Mouse (Mus musculus): Measurements from ENCODE around the gene Rassf2. TPM values are rescaled to one million over a fixed set of nuclear protein-coding genes. Genes with fewer than 3 reads are reported as not detected.
A peak's percentile ranks its signal among the peaks of the same experiment; 100 is the strongest.

The Rassf2 gene
- polyA plus RNA-seq, 2 experiments, result 1.2 to 1.9 TPM

DNA sequence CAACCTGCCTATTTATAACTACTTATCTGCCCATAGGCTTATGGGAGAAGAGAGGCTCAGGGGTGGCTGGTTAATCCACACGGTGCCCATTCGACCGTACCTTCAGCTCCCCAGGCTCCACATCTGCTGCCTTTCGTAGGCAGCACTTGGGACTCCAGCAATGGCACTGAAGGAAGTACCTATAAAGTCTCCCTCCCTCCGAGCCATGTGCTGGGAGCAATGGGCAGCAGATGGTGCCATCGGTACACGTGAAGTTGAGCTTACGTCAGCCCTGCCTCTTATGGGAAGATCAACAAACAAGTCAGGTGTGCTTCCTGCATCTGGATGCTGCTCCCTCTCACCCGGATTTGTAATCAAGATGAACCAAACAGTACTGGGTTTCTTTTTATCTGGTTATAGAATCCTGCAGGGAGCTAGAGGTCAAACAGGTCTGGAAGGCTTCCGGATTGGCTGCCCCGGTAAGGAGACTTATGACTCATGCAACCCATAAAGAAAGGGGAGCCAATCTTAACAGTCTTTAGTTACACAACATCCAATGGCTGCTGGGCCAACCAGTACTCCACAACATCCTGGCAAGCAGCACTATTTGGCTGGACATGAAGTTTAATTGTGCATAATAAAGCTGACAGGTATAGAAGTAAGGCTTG, 34.2 kb upstream of the Rassf2 start:
- Histone ChIP-seq H3K27me3 (ENCODE audit: control insufficient read depth, insufficient read depth, low read length) (no peaks in the 10 kb centered on the region), H3K4me3 (ENCODE audit: insufficient read depth in 1 of 2, low read depth in 2 of 2, low read length in 2 of 2) (no peak overlapping the region), H3K4me1 (replicated peaks; ENCODE audit: control insufficient read depth in 2 of 2, insufficient read depth in 2 of 2, low read length in 1 of 2) (no peaks in the 10 kb centered on the region), H3K4me2 (ENCODE audit: low read depth) (no peak overlapping the region), H3K27ac (no peak overlapping the region), H3K9me3 (ENCODE audit: control insufficient read depth, low read length) (no peaks in the 10 kb centered on the region), H3K36me3 (replicated peaks; ENCODE audit: control insufficient read depth, insufficient read depth, low read depth) (no peaks in the 10 kb centered on the region), H3K9ac (replicated peaks) (no peak overlapping the region)
- DNase-seq (ENCODE audit: low read depth in 3 of 3, low spot score in 3 of 3), result no peak
- WGBS (ENCODE audit: insufficient replicate concordance), result 77% methylated on average over 11 of the region's 11 CpGs
- TF ChIP-seq CTCF (IDR thresholded peaks at IDR 0.05; ENCODE audit: low read depth) (no peak), EP300 (IDR thresholded peaks at IDR 0.05; ENCODE audit: low read depth) (no peak)
- no peak for ATAC-seq (ENCODE audit: insufficient read depth)

DNA sequence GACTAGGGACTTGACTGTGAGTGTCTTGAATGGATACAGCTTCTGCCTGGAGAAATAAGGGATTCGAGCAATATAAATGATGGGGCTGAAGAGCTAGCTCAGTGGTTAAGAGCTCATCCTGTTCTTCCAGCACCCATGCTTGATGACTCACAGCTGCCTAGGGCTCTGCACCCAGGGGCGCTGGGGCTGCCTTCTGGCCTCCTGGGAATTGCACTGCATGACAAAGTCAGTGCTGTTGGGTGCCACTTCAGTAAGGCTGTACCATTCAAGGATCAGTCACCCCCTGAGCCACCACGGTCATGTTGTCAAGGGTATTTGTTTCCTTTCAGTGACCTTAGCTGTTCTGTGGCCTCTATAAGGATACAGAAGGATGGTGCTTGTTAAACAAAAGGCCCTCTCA, 33.7 kb upstream of the Rassf2 start:
- no peak for ATAC-seq (ENCODE audit: insufficient read depth)
- no peak overlapping the region for H3K4me3 ChIP-seq (ENCODE audit: insufficient read depth in 1 of 2, low read depth in 2 of 2, low read length in 2 of 2)
- H3K27me3 ChIP-seq (ENCODE audit: control insufficient read depth, insufficient read depth, low read length), result no peaks in the 10 kb centered on the region
- H3K4me1 ChIP-seq (replicated peaks; ENCODE audit: control insufficient read depth in 2 of 2, insufficient read depth in 2 of 2, low read length in 1 of 2), result no peaks in the 10 kb centered on the region
- no peaks in the 10 kb centered on the region for H3K9me3 ChIP-seq (ENCODE audit: control insufficient read depth, low read length)
- no peak overlapping the region for H3K27ac ChIP-seq
- DNase-seq (ENCODE audit: low read depth in 3 of 3, low spot score in 3 of 3), result no peak
- no peak overlapping the region for H3K4me2 ChIP-seq (ENCODE audit: low read depth)
- 58% methylated on average over 3 of the region's 3 CpGs for WGBS (ENCODE audit: insufficient replicate concordance)
- H3K9ac ChIP-seq (replicated peaks), result no peak overlapping the region
- no peak for TF ChIP-seq EP300 (IDR thresholded peaks at IDR 0.05; ENCODE audit: low read depth)
- TF ChIP-seq CTCF (IDR thresholded peaks at IDR 0.05; ENCODE audit: low read depth), result no peak
- H3K36me3 ChIP-seq (replicated peaks; ENCODE audit: control insufficient read depth, insufficient read depth, low read depth), result no peaks in the 10 kb centered on the region

DNA sequence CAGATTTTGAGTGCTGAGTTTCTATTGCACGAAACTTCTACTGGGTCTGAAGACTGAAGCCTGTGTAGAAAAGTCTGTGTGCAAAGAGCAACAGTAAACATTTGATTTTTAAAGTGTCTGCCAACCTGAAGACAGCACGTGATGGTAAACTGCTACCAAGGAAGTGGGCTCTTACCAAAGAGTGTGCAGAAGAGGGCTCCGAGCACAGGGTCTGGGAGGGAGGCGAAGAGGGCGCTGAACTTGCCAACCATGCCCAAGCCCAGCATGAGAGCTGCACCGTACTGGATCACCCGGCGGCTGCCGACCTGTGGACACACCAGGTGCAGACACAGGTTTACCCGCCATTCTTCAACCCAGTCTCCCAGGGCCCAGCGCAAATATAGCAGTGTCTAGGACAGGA, 31.8 kb upstream of the Rassf2 start:
- Histone ChIP-seq H3K4me3 (ENCODE audit: insufficient read depth in 1 of 2, low read depth in 2 of 2, low read length in 2 of 2) (no peak overlapping the region), H3K27me3 (ENCODE audit: control insufficient read depth, insufficient read depth, low read length) (no peaks in the 10 kb centered on the region), H3K9me3 (ENCODE audit: control insufficient read depth, low read length) (no peaks in the 10 kb centered on the region), H3K36me3 (replicated peaks; ENCODE audit: control insufficient read depth, insufficient read depth, low read depth) (no peaks in the 10 kb centered on the region), H3K9ac (replicated peaks) (no peak overlapping the region), H3K27ac (no peak overlapping the region), H3K4me2 (ENCODE audit: low read depth) (no peak overlapping the region), H3K4me1 (replicated peaks; ENCODE audit: control insufficient read depth in 2 of 2, insufficient read depth in 2 of 2, low read length in 1 of 2) (no peaks in the 10 kb centered on the region)
- ATAC-seq (ENCODE audit: insufficient read depth), result no peak
- no peak for DNase-seq (ENCODE audit: low read depth in 3 of 3, low spot score in 3 of 3)
- 81% methylated on average over 11 of the region's 11 CpGs for WGBS (ENCODE audit: insufficient replicate concordance)
- TF ChIP-seq EP300 (IDR thresholded peaks at IDR 0.05; ENCODE audit: low read depth) (no peak), CTCF (IDR thresholded peaks at IDR 0.05; ENCODE audit: low read depth) (no peak)

DNA sequence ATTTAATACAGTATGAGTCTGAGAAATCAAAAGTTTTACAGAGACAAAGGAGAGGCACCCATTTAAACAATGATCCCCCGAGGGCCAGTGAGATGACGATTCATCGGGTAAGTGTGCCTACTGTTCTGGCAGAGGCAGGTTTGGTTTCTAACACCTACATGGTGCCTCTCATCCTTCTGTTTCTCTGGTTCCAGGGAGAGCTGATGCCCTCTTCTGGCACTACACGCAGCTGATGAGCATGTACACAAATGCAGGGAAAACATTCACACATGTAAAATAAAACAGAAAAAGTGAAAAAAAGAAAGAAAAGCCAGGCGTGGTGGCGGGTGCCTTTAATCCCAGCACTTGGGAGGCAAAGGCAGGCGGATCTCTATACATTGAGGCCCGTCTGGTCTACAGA, 29.9 kb upstream of the Rassf2 start:
- ATAC-seq (ENCODE audit: insufficient read depth), result no peak
- Histone ChIP-seq H3K9ac (replicated peaks) (no peak overlapping the region), H3K27me3 (ENCODE audit: control insufficient read depth, insufficient read depth, low read length) (no peaks in the 10 kb centered on the region), H3K4me3 (ENCODE audit: insufficient read depth in 1 of 2, low read depth in 2 of 2, low read length in 2 of 2) (no peak overlapping the region), H3K27ac (no peak overlapping the region), H3K4me1 (replicated peaks; ENCODE audit: control insufficient read depth in 2 of 2, insufficient read depth in 2 of 2, low read length in 1 of 2) (0 out of 4 replicates have a peak, but pooled peaks cover 0 to 3% of the 10 kb centered on the region in 2 experiments), H3K9me3 (ENCODE audit: control insufficient read depth, low read length) (no peaks in the 10 kb centered on the region), H3K36me3 (replicated peaks; ENCODE audit: control insufficient read depth, insufficient read depth, low read depth) (no peaks in the 10 kb centered on the region), H3K4me2 (ENCODE audit: low read depth) (no peak overlapping the region)
- WGBS (ENCODE audit: insufficient replicate concordance), result 69% methylated on average over 8 of the region's 8 CpGs
- DNase-seq (ENCODE audit: low read depth in 3 of 3, low spot score in 3 of 3), result no peak
- peak; percentile 26; the same call in 1 of the 2 replicates for TF ChIP-seq CTCF (IDR thresholded peaks at IDR 0.05; ENCODE audit: low read depth)
- no peak for TF ChIP-seq EP300 (IDR thresholded peaks at IDR 0.05; ENCODE audit: low read depth)

DNA sequence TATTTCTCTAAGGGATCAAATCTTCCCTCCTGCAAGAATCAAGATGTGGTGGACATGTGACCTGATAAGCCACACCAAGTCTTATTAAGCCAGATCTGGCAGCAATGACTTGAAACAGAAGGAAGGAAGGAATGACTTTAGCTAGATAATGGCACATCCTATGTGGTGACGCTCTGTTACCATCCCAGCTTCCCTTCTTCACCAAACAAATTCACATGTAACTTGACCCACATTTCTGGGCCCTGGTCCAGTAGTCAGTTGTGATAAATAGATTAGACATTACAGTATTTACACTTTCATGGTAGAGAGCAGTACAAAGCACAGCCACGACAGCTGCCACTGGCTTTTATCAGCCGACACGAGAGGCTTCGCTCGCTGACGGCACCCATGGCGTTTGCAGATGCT, 25.3 kb upstream of the Rassf2 start:
- Histone ChIP-seq H3K9me3 (ENCODE audit: control insufficient read depth, low read length) (no peaks in the 10 kb centered on the region), H3K4me2 (ENCODE audit: low read depth) (no peak overlapping the region), H3K36me3 (replicated peaks; ENCODE audit: control insufficient read depth, insufficient read depth, low read depth) (no peaks in the 10 kb centered on the region), H3K4me1 (replicated peaks; ENCODE audit: control insufficient read depth in 2 of 2, insufficient read depth in 2 of 2, low read length in 1 of 2) (0 out of 4 replicates have a peak, but pooled peaks cover 0 to 5% of the 10 kb centered on the region in 2 experiments), H3K9ac (replicated peaks) (no peak overlapping the region), H3K27me3 (ENCODE audit: control insufficient read depth, insufficient read depth, low read length) (no peaks in the 10 kb centered on the region), H3K4me3 (ENCODE audit: insufficient read depth in 1 of 2, low read depth in 2 of 2, low read length in 2 of 2) (no peak overlapping the region), H3K27ac (no peak overlapping the region)
- TF ChIP-seq CTCF (IDR thresholded peaks at IDR 0.05; ENCODE audit: low read depth) (no peak), EP300 (IDR thresholded peaks at IDR 0.05; ENCODE audit: low read depth) (no peak)
- ATAC-seq (ENCODE audit: insufficient read depth), result no peak
- no peak for DNase-seq (ENCODE audit: low read depth in 3 of 3, low spot score in 3 of 3)
- WGBS (ENCODE audit: insufficient replicate concordance), result 62% methylated on average over 8 of the region's 8 CpGs
